Mouse (Mus musculus): Measurements from ENCODE around the gene Ccdc97. TPM values are rescaled to one million over a fixed set of nuclear protein-coding genes. Genes with fewer than 3 reads are reported as not detected.
A peak's percentile ranks its signal among the peaks of the same experiment; 100 is the strongest.

Ccdc97 gene
- total and polyA plus RNA-seq, 3 experiments: 11.7 to 63.1 (median 52.8) TPM

DNA sequence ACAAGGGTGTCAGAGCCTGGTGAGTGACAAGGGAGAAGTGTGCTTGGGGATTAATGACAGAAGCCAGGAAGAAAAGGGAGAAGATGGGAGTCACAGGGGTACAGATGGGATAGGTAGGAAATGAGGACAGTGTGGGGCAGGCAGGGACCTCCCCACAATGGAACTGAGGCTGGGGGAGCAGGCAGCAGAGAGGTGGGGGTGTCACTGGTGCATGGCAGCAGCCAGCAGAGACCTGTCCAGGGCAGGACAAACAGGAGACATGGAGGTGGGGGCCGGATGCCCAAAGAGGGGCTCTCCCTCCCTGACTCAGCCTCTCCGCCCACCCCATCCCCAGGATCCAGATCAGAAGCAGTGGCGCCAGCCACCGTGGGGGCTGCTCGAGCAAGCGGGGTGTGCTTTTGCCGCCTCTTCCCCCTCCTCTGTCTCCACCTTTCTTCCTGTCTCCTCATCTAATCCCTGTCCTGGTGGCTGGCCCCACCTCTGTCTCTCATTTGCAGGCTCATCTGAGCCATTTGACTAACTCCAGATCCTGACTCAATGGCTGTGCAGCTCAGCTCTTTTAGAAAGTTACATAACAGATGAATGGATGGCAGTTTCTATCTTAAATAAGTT lies 8.3 kb downstream of the Ccdc97 start:
- no peak for ATAC-seq (ENCODE audit: extremely low read depth, insufficient number of reproducible peaks, low FRiP score, poor library complexity, severe bottlenecking)
- H3K4me1 ChIP-seq (ENCODE audit: insufficient read depth, low read depth, low read length): peaks cover 88% of the 10 kb centered on the region
- H3K36me3 ChIP-seq (replicated peaks): peaks cover 100% of the 10 kb centered on the region
- peak overlapping the region; percentile 20; the same call in 1 of the 2 replicates for H3K4me3 ChIP-seq (ENCODE audit: low read depth, low read length)
- no peaks in the 10 kb centered on the region for H3K9me3 ChIP-seq (replicated peaks)
- H3K27me3 ChIP-seq (ENCODE audit: insufficient read depth, low read length): no peaks in the 10 kb centered on the region
- DNase-seq (ENCODE audit: low spot score): no peak
- 0 out of 2 replicates have a peak, but pooled peaks have one; percentile 47 for TF ChIP-seq POLR2AphosphoS5 (IDR thresholded peaks at IDR 0.05; ENCODE audit: insufficient replicate concordance, low read depth, low read length)
- no peak for TF ChIP-seq TAL1 (conservative IDR thresholded peaks at IDR 0.05; ENCODE audit: low read depth, low read length)

DNA sequence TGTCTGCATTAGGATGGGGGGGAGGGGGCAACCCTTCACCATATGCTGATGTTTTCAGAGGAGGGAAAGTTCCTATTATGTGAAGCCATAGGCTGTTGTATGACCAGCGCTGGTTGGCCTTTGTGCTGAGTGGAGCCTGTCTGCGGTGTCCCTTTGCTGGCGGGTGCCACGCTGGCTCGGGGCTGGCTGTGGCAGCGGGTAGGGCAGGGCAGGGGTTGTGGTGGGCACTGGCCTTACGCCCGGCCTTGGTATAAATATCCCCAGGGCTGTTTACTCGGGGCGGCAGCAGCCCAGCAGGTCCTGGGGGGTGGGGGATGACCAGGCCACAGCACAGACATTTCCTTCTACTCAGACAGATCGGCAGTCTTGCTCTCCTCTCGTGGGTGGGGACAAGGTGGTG lies 8.9 kb downstream of the Ccdc97 start:
- TF ChIP-seq TAL1 (conservative IDR thresholded peaks at IDR 0.05; ENCODE audit: low read depth, low read length) (no peak), CTCF (IDR thresholded peaks at IDR 0.05; ENCODE audit: low read depth, low read length) (no peak), GATA1 (IDR thresholded peaks at IDR 0.05; ENCODE audit: borderline replicate concordance, low read length) (no peak), GATA2 (IDR thresholded peaks at IDR 0.05; ENCODE audit: borderline replicate concordance, low read depth, low read length) (no peak), POLR2AphosphoS5 (IDR thresholded peaks at IDR 0.05; ENCODE audit: insufficient replicate concordance, low read depth, low read length) (no peak)
- Histone ChIP-seq H3K9me3 (replicated peaks) (no peaks in the 10 kb centered on the region), H3K4me1 (ENCODE audit: insufficient read depth, low read depth, low read length) (peaks cover 89% of the 10 kb centered on the region), H3K27me3 (ENCODE audit: insufficient read depth, low read length) (no peaks in the 10 kb centered on the region), H3K4me3 (ENCODE audit: low read depth, low read length) (no peak overlapping the region; the same call in 1 of the 2 replicates), H3K36me3 (replicated peaks) (peaks cover 100% of the 10 kb centered on the region)
- no peak for ATAC-seq (ENCODE audit: extremely low read depth, insufficient number of reproducible peaks, low FRiP score, poor library complexity, severe bottlenecking)
- DNase-seq (ENCODE audit: low spot score): no peak

DNA sequence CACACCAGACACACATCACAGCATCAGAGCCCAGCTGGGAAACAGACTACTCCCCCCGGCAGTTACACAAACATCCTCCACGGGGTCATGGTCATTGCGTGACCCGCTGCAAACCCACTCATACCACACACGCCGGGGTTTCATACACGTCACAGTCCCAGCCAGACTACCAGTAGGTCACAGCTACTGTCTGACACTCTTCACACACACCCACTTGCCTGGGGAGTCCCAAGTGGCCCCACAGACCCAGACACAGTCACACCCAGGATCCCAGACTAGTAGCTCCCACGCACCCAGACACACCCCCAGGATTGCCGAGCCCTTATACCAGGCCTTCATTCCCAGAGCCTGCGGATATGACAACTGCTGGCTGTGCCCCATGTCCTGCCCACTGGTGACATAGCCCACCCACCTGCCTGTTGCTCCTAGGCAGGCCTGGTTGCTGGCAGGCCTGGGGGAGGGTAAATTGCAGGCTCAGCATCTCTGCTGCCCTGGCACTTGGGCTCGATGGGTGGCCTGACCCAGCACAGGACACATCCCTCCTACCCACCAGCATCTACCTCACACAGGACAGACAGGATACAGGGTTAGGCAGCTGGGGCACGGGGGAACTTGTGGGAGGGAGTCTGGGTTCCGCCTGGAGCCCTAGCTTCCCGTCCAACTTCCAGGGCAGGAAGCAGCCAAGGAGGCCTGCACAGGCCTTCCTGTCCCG lies 11.2 kb downstream of the Ccdc97 start:
- ATAC-seq (ENCODE audit: extremely low read depth, insufficient number of reproducible peaks, low FRiP score, poor library complexity, severe bottlenecking): no peak
- no peak for DNase-seq (ENCODE audit: low spot score)
- peaks cover 98% of the 10 kb centered on the region for H3K36me3 ChIP-seq (replicated peaks)

DNA sequence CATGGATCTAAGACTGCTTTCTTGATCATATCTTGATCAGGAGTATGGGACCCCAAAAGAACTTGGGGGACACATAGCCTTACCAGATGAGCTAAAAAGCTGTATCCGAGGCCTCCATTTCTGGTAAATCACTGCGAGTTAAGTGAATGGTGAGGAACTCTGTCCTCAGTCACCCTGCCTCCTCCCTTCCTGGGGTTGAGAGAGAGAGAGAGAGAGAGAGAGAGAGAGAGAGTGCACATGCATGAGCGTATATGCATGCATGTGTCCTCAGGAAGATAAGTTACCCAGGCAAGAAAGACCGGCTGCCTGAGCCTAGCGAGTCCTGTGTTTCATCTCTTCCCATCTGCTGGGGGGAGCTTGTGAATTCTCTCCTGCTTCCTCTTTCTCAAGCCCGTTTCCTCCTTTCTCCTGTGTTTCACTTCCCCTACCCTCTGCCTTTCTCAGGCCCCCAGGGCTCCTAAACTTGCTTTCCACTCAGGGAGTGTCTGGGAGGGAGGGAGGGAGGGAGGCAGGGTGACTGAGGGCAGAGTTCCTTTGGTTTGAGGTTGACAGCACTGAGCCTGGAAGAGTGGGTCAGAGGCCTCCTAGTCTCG lies 12.2 kb downstream of the Ccdc97 start:
- Histone ChIP-seq H3K4me3 (ENCODE audit: low read depth, low read length) (no peak overlapping the region), H3K4me1 (ENCODE audit: insufficient read depth, low read depth, low read length) (peaks cover 81% of the 10 kb centered on the region), H3K9me3 (replicated peaks) (peaks cover 4% of the 10 kb centered on the region), H3K27me3 (ENCODE audit: insufficient read depth, low read length) (no peaks in the 10 kb centered on the region), H3K36me3 (replicated peaks) (peaks cover 97% of the 10 kb centered on the region)
- TF ChIP-seq POLR2AphosphoS5 (IDR thresholded peaks at IDR 0.05; ENCODE audit: insufficient replicate concordance, low read depth, low read length) (0 out of 2 replicates have a peak, but pooled peaks have one; percentile 10), TAL1 (conservative IDR thresholded peaks at IDR 0.05; ENCODE audit: low read depth, low read length) (no peak)
- ATAC-seq (ENCODE audit: extremely low read depth, insufficient number of reproducible peaks, low FRiP score, poor library complexity, severe bottlenecking) (no peak), DNase-seq (ENCODE audit: low spot score) (no peak)

More for the DNA sequence above, 11.2 kb downstream of the Ccdc97 start:
- peaks cover 90% of the 10 kb centered on the region for H3K4me1 ChIP-seq (ENCODE audit: insufficient read depth, low read depth, low read length)
- TF ChIP-seq POLR2AphosphoS5 (IDR thresholded peaks at IDR 0.05; ENCODE audit: insufficient replicate concordance, low read depth, low read length) (peak; percentile 47), GATA2 (IDR thresholded peaks at IDR 0.05; ENCODE audit: borderline replicate concordance, low read depth, low read length) (no peak)
- no peaks in the 10 kb centered on the region for H3K9me3 ChIP-seq (replicated peaks)
- peak overlapping the region; percentile 5; the same call in 1 of the 2 replicates for H3K4me3 ChIP-seq (ENCODE audit: low read depth, low read length)
- no peaks in the 10 kb centered on the region for H3K27me3 ChIP-seq (ENCODE audit: insufficient read depth, low read length)

DNA sequence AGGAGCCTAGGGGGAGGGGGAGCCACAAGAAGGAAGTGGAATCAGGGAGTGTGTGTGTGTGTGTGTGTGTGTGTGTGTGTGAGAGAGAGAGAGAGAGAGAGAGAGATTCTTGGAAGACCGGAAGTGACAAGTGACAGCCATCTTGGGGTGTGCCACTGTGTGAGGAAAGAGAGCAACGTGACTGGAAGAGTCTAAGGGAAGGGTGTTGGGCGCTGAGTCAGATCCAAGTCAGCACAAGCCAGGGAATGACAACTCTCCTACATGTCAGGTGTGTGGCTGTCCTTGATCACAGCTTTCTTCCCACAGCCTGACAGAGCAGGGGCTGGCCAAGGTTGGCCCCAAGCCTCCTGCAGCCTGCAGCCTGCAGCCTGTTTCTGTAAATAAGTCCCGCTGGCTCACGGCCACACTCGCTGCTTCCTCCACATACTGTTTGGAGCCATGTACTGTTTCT lies 13.1 kb downstream of the Ccdc97 start:
- Histone ChIP-seq H3K4me3 (ENCODE audit: low read depth, low read length) (peak overlapping the region; percentile 52; the same call in 1 of the 2 replicates), H3K36me3 (replicated peaks) (peaks cover 97% of the 10 kb centered on the region), H3K27me3 (ENCODE audit: insufficient read depth, low read length) (no peaks in the 10 kb centered on the region), H3K9me3 (replicated peaks) (peaks cover 13% of the 10 kb centered on the region), H3K4me1 (ENCODE audit: insufficient read depth, low read depth, low read length) (peaks cover 73% of the 10 kb centered on the region)
- 0 out of 2 replicates have a peak, but pooled peaks have one; percentile 59 for TF ChIP-seq POLR2AphosphoS5 (IDR thresholded peaks at IDR 0.05; ENCODE audit: insufficient replicate concordance, low read depth, low read length)
- no peak for TF ChIP-seq GATA2 (IDR thresholded peaks at IDR 0.05; ENCODE audit: borderline replicate concordance, low read depth, low read length)
- no peak for TF ChIP-seq GATA1 (IDR thresholded peaks at IDR 0.05; ENCODE audit: borderline replicate concordance, low read length)
- TF ChIP-seq CTCF (IDR thresholded peaks at IDR 0.05; ENCODE audit: low read depth, low read length): no peak
- TF ChIP-seq TAL1 (conservative IDR thresholded peaks at IDR 0.05; ENCODE audit: low read depth, low read length): no peak
- ATAC-seq (ENCODE audit: extremely low read depth, insufficient number of reproducible peaks, low FRiP score, poor library complexity, severe bottlenecking) (no peak), DNase-seq (ENCODE audit: low spot score) (no peak)

DNA sequence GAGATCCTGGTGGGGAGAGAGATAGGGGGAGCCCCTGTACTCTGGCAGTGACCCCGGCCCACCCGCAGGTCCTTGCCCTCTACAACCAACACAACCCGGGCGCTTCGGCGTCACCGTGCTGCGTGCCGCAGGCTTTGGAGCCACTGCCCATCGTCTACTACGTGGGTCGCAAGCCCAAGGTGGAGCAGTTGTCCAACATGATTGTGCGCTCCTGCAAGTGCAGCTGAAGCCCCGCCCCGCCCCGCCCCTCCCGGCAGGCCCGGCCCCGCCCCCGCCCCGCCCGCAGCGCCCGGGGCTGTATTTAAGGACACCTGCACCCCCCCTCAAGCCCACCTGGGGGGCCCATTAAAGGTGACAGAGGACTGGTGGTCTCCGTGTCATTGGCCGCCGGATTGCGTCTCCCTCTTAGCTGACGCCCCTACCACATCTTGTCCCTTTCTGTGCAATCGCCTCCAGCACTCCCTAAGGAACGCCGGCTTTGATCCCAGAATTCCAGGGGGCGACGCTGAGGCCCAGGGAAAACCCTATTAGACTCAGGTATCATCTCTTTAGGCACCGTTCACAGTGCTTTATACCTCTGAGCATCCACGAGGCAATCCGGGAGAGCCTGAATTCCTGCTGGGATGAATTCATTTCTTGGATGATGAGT lies 14.0 kb downstream of the Ccdc97 start:
- H3K36me3 ChIP-seq (replicated peaks): peaks cover 97% of the 10 kb centered on the region
- H3K9me3 ChIP-seq (replicated peaks): peaks cover 17% of the 10 kb centered on the region
- no peak overlapping the region; the same call in 1 of the 2 replicates for H3K4me3 ChIP-seq (ENCODE audit: low read depth, low read length)
- TF ChIP-seq TAL1 (conservative IDR thresholded peaks at IDR 0.05; ENCODE audit: low read depth, low read length) (no peak), CTCF (IDR thresholded peaks at IDR 0.05; ENCODE audit: low read depth, low read length) (no peak), GATA1 (IDR thresholded peaks at IDR 0.05; ENCODE audit: borderline replicate concordance, low read length) (no peak), POLR2AphosphoS5 (IDR thresholded peaks at IDR 0.05; ENCODE audit: insufficient replicate concordance, low read depth, low read length) (no peak), GATA2 (IDR thresholded peaks at IDR 0.05; ENCODE audit: borderline replicate concordance, low read depth, low read length) (no peak)
- peaks cover 63% of the 10 kb centered on the region for H3K4me1 ChIP-seq (ENCODE audit: insufficient read depth, low read depth, low read length)
- ATAC-seq (ENCODE audit: extremely low read depth, insufficient number of reproducible peaks, low FRiP score, poor library complexity, severe bottlenecking) (no peak), DNase-seq (ENCODE audit: low spot score) (no peak)
- H3K27me3 ChIP-seq (ENCODE audit: insufficient read depth, low read length): no peaks in the 10 kb centered on the region

All from G1E (cell line).